Mouse (Mus musculus): ENCODE data around the gene Hoxa13. TPM values are rescaled to one million over a fixed set of nuclear protein-coding genes. Genes with fewer than 3 reads are reported as not detected.

Hoxa13 gene
- total RNA-seq, 2 experiments from 2014 or later = not detected

DNA sequence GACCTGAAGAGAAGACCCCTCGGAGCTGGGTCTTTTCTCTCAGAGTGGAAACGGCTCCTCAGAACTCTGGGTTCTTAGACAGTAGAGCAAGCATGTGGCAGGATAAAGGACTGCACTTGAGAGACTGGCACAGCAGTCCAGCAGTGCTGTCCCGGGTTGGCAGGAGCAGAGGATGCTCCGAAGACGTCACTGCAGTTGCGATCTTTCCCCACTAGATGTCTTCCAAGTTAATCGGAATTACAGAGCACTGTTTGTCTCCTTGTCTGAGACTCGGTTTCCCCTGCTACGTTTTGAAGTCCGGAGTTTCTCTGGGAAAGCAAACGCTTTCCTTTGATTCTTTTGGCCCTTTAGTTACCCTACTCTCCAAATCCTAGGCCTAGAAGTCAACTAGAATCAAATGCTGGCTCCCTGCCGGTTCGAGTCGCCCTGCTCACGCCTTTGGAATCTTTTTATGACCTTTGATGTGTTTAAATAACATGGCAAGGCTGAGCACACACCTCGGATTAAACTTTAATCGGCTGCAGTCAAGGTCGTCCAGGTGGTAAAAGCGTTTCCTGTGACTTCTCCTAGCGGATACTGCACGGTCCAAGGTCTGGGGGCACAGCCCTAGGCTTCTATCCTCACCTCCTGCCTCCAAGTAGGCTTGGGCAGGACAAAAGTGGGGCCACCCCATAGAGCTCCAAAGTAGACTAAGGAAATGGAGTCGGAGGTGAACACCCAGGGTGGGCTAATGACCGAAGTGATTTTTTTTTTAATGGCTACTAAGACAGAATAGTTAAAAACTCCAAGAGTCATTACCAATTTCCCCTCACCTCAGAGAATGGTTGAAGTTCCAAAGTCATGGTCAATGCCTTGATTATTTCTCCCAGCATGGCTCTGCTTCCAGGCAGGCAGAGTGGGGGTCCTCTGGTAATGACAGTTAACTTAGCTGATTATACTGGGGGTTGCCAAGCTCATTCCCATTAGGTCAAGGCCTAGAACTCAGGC is 10.1 kb upstream of the Hoxa13 start:
- intact Hi-C loops (cut with DNase I) = loop anchor here (1.0 to 5.0 kb wide), 2 partner anchors 307 to 567 kb away; no protein-coding TSS in a partner anchor
- DNase-seq = peak; percentile 66 to 67

DNA sequence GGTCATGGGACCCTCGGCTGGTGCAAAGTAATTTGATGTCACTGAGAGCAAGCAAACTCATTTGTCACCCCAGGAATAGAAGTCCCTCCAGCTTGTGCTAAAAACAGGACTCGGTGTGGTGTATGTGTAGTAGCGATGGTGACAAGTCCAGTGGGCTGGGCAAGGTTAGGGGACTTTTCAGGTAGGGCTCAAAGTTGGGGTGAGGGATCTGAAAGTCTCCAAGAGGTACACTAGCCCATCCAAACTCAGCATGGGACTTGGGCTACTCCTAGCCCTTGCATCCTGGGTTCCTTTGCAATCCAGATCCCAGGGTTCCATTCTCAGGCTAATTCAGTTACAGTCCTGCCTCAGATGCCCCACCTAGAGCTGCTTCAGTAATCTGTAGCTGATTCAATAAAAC is 8.1 kb upstream of the Hoxa13 start:
- intact Hi-C loops (cut with DNase I) = loop anchor here (5.0 kb wide), 1 partner anchor 44 kb away; the partner anchor contains the start of gene Evx1
- DNase-seq = no peak

DNA sequence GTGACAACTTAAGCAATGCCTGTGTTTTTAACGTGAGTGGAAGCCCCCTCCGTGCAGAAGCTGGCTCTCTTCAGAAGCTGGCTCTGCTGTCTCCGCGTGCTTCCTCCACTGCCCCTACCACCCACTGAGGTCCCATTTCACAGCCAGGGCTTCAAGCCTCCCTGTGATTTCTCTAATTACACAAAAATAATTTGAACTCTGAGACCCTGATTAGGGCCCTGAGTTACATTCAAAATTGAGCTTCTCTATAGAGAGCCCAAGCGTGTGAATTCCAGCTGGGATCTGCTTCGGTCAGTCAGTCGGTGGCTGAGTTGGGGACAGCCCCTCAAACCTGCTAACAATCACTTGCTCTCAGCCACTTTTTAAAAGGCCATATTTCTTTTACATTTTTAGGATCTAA is 7.7 kb upstream of the Hoxa13 start:
- no peak for DNase-seq
- intact Hi-C loops (cut with DNase I) = loop anchor here (5.0 kb wide), 1 partner anchor 44 kb away; the partner anchor contains the start of gene Evx1

DNA sequence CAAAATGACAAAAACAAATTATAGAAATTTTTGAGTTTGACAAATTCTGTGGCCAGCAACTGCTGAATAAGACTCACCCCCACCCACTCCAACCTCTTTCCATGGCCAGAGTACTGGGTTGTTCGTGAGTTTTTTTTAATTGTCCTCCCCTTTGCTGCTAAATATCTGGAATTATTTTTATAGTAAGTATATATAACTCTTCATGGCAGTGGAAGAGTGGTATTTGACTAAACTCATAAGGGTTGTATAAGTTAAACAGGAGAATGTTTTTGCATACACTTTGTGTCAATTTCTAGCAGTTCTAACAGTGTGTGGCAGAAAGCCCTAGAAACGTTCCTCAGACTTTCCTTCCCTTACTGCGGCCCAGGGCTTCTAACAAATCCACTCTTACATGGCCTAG is 7.0 kb upstream of the Hoxa13 start:
- DNase-seq = no peak

DNA sequence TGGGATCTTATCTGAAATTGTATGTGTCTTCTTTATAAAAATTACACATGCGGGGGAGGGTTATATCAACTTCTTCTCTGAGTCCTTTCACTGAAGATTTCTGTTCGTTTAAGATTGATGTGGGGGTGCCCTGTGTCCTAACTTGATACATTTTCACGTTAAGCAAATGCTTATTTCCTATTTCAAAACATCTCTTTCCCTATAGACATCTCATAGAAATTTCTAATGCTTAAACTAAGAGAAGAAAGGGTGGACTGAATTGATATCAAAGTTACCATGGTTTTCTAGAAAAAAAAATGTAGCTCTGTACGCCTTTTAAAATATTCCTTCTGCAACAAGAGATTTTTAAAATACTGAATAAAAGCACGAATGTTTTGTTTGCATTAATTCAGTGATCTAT is 6.5 kb upstream of the Hoxa13 start:
- no peak for DNase-seq
- intact Hi-C loops (cut with DNase I) = loop anchor here (5.0 kb wide), 1 partner anchor 45 kb away; the partner anchor contains the start of gene Evx1

More for the DNA sequence above, 7.0 kb upstream of the Hoxa13 start:
- intact Hi-C loops (cut with DNase I) = loop anchor here (5.0 kb wide), 1 partner anchor 45 kb away; the partner anchor contains the start of gene Evx1

DNA sequence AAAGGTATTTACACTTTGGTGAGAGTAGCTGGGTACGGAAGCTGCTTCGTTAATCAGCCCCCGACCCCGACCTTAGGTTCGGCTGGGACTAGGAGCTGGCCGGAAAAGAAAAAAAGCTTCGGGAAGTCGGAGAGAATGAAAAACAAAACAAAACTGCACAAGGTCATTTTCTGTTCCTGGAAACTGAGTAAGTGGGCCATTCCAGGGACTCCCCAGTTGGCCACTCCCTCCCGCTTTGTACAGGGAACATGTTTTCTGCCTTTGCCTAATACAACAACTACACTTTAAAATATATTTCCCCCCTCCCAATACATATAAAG is 5.9 kb upstream of the Hoxa13 start:
- intact Hi-C loops (cut with DNase I) = loop anchor here (5.0 kb wide), 1 partner anchor 46 kb away; the partner anchor contains the start of gene Evx1

DNA sequence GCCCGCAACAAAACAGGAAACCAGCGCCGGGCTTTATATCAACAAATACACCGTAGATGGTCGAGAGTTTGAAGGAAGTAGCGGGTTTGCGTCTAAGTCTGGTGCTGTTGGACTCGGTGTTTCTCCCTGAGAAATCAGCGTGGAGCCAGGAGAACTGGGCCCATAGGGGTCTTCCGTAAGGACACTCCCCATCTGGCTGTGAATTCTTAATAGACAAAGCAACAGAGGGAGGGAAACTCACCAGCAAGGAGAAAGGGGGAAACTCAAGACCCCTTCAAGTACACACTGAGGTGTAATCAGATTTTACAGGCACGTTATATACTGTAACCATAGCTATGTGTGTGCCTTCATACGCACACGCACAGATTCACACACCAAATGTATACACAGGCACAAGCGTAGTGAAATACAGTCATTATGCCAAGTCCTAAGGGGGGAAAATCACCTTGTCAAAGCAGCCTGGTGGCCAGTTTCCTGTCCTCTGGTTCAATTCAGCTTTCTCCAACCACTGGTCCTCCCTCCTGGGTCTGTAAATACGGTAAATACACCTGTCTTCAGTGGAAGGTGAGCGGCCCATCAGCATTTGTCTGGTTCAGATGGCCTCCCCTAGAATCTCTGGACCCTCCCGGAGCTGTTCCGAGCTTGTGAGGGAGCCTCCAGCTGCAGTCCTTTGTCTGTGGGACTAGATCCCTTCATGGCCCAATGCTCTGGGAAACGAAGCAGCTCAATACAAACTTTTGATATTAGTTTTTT is 5.4 kb upstream of the Hoxa13 start:
- intact Hi-C loops (cut with DNase I) = loop anchor here (5.0 kb wide), 1 partner anchor 46 kb away; the partner anchor contains the start of gene Evx1
- no peak for DNase-seq

More for the DNA sequence above, 5.9 kb upstream of the Hoxa13 start:
- no peak for DNase-seq

DNA sequence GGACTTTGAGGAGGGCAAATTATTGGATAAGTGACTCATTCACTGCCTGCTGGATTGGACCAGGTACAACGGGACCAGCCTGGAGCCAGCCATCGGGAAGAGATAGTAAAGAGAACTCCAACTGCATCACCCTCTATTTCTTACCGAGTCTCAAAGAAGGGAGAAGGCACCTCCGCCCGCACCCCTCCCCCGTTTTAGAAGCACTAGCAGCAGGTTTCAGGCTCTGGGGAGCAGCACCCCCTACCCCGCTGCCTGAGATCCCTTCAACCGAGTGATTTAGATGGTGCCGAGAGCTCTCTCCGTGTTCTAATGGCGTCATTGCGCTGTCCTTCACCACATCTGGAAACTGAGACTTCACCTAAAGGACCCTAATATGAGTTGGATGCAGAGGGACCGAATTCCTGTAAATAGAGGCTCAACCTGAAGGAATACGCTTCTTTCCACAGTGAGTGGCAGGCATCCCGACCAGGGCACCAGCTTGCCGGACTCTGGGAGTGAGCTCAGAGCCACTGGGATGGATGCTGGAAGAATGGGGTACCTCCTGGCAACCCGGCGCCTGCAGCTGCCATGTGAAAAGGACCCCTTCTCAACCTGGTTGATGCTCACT is 4.7 kb upstream of the Hoxa13 start:
- intact Hi-C loops (cut with DNase I) = loop anchor here (5.0 kb wide), 1 partner anchor 47 kb away; the partner anchor contains the start of gene Evx1
- DNase-seq = no peak

DNA sequence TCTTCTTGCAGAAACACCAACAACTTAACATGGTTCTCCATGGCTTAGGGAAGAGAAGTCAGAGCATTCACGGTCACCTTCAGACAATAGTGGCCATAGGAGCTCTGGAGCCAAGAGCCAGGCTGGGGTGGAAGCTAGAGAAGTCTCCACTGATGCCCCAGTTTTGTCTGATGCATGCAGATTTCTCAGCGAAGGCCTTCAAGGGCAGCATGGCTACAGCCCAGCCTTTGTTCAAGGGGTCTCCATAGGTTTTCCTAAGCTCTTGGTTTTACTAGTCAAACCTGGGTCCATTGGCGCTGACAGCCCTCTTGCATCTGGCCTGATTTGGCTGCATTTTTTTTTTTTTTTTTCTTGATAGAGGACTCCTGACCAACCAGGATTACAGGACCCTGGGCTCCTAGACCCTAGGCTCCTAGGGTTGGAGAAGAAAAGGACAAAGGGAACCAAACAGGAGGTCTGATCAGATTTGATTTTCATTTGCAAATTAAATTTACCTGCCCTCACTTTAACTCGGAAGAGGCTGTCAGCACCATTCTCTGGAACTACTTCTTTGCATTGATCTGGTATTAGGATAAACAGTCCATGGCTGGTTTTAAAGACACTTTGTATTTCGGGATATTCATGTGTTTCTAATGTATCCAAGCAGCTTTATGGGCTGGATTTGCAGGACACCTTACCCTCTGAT is 3.6 kb upstream of the Hoxa13 start:
- intact Hi-C loops (cut with DNase I) = no loop called here
- no peak for DNase-seq

DNA sequence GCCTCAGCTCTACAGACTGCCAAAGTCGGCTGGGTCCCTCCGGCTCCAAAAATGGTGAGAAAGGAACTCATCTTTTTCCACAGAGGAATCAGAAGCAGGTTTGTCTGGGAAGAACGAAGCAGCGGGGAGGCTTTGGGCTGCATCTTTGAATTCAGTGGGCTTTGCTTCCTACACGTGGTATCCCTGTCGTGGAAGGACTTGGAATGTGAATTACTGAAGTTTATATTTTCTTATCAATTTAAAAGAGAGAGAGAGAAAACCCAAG is 2.6 kb upstream of the Hoxa13 start:
- DNase-seq = no peak
- intact Hi-C loops (cut with DNase I) = no loop called here

DNA sequence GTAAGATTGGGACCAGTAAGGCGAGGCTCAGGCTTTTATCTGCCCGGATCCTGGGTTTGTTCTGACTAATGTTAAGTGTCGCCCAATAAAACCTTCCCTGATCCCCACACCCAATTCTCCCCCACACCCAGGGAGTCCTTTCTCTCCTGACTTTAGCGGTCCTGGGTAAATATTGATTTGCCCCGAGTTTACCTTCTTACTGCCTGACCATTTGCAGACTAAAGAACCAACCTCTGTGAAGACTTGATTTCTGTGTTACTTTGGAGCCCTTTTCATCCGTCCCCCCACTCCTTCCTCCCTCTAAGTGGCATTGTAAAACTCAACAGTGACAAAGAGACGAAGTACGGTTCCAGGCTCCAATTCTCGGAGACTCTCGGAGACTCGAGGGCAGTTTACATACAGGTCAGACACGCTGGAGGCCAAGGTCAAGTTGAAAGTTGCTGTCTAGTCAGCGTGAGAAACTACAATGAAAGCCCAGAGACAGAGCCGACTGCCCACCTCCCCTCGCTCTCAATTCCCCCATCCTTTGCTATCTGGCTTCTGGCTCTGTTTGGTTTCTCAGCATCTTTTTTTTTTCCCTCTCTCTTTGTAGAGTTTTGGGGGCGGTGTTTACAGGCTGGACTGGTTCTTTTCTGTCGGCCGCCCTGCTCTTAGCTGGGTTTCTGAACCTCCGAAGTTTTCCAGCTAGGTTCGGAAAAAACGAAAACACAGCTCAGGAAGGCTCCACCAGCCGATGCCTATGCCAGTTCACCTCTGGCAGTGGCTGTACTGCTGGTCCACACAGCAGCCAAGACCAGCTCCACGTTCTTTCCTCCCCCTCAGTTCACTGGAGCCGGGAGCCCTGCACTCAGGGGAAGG is 2.0 kb upstream of the Hoxa13 start:
- intact Hi-C loops (cut with DNase I) = no loop called here

DNA sequence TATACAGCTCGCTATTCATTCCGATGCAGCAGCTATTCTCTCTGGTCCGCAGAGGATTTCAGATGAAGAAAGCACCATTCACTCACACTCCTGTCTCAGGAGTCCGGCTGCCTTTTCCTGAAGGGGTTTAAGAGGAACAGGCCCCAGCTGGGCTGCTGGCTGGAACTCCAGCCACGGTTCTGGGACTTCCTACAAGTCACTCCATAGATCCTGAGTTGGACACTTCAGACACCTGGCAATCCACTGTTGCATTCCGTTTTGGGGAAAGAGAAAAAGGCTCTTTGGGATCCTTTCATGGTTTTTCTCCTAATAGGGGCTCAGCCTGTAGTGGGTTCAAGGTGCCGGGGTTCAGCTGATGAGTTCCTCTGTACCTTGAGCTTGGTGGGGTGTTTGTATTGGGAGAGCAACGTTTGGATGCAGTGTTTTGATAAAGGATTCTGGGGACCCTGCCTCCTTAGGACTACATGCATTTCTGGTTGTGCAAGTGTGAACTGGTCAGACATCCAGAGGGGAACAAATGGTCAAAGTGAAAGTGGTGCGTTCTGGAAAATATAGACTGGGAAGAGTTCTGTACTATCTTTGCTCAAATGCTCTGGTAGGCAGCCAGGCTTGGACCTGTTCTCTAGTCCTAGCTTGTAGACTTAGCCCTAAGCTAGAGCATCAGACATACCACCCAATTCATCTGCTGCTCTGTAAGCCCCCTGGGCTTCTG is 1.2 kb upstream of the Hoxa13 start:
- intact Hi-C loops (cut with DNase I) = no loop called here
- DNase-seq = peak in 1 of 2 experiments; percentile 29

More for the DNA sequence above, 2.0 kb upstream of the Hoxa13 start:
- peak in 1 of 2 experiments; percentile 29 for DNase-seq

DNA sequence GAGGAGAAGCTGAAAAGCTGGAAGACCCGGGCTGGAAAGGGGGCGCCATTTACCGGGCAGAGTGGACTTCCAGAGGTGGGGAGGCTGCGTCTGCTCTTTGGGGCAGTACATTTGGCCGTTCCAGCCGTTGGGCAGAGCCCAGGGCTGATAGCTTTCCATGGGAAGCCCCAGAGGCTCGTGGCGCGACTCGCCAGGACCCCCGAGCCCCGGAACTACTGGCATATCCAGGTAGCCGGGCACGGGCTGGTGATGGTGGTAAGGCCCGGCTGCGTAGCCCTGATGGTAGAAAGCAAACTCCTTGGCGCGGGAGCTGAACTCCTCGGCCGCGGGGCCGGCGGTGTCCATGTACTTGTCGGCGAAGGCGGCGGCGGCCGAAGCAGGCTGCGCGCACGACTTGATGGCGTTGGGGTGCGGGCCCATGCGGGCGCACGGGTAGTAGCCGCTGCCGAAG is 844 bp downstream of the Hoxa13 start:
- peak in 1 of 2 experiments; percentile 37 for DNase-seq
- intact Hi-C loops (cut with DNase I) = loop anchor here (5.0 kb wide), 4 partner anchors 707 to 1083 kb away; no protein-coding TSS in a partner anchor

DNA sequence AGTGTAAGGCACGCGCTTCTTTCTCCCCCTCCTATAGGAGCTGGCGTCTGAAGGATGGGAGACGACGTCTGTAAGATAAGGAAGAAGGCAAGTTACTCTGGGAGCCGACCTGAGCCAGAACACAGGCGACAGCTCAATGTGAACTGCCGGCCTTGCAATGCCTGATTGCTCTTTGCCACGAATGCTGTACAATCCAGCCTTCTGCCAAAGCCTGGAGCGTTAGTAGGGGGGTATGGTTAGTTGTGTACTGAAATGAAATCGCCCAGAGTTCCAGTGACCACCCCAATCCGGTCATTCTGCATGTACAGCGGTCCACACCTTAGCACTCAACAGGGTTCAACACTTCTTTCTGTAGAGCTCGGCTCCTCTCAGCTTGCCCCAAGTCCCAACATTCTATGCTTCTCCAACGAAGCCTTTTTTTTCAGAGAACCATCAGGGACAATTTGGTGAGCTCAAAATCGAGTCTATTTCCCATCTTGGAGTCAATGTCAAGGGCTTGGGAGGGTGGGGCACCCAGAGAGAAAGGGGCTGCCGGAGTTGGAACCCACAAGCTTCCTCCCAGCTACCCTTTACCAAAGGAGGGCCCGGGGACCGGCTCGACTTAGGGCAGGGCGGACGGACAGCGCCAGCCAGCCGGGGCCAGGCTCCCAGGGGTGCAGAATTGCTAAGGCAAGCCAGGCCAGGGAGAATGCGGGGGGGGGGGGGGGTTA is 1.4 kb downstream of the Hoxa13 start:
- intact Hi-C loops (cut with DNase I) = loop anchor here (5.0 kb wide), 4 partner anchors 708 to 1082 kb away; no protein-coding TSS in a partner anchor

DNA sequence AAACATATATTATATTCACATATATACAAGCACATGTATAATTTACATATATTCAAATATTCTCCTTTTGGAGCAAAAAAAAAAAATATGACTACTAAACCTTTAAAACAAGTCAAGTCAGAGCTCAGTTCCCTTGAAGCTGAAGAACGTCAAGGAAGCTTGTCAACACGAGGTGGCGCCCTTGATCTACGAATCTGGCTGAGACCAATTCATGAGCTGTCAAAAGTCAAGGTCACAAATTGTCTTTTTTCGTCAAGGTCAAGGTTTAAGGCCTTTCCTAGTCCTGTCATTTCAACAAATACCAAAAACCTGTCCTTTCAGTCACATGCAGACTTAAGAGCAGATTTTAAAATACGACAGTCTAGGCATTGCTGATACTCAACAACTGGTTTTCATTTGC is 3.7 kb downstream of the Hoxa13 start:
- peak; percentile 84 to 92 for DNase-seq
- intact Hi-C loops (cut with DNase I) = loop anchor here (1.0 to 5.0 kb wide), 8 partner anchors 344 to 1080 kb away; no protein-coding TSS in a partner anchor

More for the DNA sequence above, 1.4 kb downstream of the Hoxa13 start:
- peak in 1 of 2 experiments; percentile 35 for DNase-seq

DNA sequence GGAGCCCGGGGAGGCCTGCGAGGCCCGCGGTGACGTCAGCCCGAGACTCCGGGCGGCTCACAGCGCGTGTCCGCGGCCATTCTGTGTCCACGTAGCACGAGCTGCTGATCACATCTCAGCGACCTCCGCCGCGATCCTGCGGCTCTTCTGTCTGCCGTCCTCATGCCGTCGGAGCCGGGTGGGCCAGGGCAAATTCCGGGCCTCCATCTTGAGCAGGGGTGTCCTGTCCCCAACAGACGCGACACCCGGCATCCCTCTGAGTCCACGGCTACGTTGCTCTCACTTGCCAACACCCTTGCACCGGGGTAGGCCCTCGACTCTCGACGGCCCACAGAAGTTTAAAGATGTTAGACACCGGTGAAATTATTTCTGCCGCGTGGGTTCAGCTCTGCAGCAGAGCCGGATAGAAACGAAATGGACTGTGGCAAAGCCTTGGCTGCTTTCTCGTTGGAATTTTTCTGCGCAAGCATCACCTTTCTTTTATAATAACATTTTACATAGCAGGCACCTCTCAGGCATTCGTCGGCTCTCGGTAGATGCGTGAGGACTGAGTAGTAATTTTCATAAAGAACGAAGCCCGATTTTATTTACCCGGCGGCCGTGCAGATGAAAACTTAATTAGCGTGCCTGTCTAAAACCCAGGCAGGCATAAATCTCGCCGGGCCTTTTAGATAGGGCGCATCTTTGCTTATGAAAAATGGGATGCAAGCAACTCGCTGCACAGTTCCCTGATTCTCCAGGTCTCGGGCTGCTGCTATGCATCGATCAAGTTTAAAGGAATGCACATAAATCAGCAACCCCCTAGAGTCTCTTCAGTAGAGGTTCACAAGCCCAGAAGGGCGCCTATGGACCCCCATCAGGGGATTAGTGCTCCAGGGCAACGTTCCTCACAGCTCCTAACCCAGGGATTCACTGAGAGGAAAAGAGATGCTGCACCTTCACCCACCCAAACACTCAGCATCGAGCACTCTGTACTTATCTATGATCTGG is 6.9 kb downstream of the Hoxa13 start:
- peak in 1 of 2 experiments; percentile 54 for DNase-seq
- intact Hi-C loops (cut with DNase I) = no loop called here
